Mouse (Mus musculus): ENCODE results near the gene Olfr401.
"Not testable (repeated sequence)": the region's sequence is repeated elsewhere in the genome, so short reads cannot be mapped to it uniquely, and the experiment has no call there.

Gene Olfr401

DNA sequence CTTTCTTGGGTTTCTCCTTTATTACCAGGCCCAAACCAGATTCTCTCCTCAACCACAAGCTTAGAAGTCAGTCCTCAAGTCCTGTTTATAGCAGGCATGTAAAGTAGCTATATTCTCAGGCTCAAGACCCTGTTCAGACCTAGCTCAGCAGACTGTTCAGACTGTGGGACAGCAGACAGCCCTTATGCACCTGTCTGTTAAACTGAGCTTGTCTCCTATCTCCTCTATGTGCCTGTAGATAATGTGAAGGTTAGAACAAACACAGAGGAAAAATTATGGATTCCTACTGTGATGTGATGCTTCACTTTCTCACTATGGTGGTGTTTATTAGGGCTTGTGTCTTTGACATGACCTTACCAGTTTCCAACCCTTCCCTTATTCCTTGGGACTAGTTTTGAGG lies at the start of gene Olfr401:
Gene Olfr401 (plus strand): TSS at position 301 of the 400 bp plus-strand sequence.
- DNase-seq (ENCODE audit: low read depth, low spot score), result no peak

DNA sequence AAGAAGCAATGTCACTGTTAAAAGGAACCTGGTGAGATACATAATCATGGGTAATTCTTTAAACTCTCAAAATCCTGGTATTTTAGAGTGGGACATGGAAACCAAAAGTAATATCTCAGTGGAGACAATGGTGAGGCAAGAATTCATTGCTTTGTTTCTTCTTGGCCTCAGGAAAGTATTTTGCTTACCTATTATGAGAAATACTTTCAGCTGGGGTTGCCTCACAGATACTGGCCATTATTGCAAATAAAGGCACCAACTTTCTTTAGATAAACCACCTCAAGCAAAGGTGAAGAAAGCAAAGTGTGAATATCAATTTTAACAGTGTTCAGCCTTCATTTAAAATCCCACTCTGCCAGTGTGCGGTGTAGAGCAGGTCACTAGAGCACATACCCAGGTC lies 43.9 kb upstream of the Olfr401 start, which contains the start of gene Zfp616:
Gene Zfp616 (plus strand): TSS at position 301 of the 400 bp plus-strand sequence.
- DNase-seq (ENCODE audit: low read depth, low spot score), result no peak

DNA sequence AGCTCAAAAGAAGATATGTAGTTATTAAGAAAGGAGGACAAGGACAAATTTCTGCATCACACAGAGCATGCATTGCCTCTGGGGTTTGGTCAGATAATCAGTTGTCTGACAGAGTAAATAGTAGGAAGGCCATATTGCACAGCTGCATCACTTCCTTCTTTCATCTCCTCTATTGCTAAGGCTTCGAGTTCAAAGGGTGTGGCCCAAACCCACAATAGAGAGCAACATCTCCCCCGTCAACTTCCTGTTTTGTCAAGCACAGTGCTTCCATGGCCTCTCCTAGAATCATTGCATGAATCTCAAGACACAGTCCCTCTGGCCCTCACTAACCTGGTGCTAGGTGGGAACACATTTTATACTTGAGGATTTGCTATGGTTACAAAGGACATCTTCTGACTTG lies 12.8 kb upstream of the Olfr401 start:
- no peak for DNase-seq (ENCODE audit: low read depth, low spot score)

DNA sequence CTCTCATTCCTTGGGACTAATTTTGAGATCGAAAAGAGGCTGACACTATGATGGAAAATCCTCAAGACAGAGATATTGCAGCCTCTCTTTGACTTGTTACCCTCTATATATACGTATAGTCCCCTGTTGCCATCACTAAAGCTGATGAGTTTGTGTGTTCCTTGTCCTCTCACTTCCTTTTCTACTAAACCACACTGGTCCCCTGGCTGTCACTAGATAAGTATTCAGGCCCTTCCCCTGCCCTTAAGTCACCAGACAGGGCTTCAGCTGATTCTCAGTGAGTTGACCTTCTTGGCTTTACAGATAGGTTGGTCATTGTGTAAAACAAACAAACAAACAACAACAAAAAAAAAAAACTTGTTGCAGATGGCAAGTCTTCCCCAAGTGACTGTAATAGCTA lies 12.0 kb upstream of the Olfr401 start:
- DNase-seq (ENCODE audit: low read depth, low spot score), result no peak

DNA sequence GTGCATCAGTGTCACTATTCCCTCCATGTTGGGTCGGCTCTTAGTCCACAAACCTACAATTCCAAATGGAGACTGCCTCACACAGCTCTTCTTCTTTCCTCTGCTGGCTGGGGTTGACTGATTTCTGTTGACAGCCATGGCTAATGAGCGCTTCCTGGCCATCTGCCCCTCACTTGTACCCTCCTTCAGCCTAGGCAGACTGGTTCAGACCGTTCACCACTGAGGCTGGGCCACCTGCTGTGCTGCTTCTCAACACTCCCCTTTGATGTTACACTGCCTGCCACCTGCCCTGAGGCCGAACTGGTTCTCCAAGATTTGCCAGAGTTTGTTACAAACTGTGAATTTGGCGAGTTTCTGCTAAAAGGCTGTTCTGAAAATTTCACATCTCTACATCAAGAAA lies 8.4 kb upstream of the Olfr401 start:
- no peak for DNase-seq (ENCODE audit: low read depth, low spot score)

- not testable (repeated sequence) for DNase-seq (ENCODE audit: low read depth, low spot score)
Measured at GRCm38 (mm10) chr11:74140001-74140400, 26.5 kb downstream of the Olfr401 start.

DNA sequence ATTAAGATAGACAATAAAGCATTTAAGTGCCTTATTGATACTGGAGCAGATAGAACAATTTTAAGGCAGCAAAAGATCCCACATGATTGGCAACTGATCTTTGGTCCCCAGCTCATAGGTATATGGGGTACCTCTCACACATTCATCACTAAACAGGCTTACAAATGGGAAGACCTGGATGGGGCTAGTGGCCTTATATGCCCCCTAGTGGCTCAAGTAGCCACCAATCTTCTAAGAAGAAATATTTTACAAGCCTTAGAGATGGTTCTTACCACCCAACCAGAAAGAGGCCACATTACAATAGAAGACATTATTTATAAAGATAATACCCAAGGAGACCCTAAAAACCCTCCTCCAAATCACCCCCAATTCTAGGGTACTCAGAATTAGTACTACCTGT lies 32.4 kb downstream of the Olfr401 start:
- no peak for DNase-seq (ENCODE audit: low read depth, low spot score)

DNA sequence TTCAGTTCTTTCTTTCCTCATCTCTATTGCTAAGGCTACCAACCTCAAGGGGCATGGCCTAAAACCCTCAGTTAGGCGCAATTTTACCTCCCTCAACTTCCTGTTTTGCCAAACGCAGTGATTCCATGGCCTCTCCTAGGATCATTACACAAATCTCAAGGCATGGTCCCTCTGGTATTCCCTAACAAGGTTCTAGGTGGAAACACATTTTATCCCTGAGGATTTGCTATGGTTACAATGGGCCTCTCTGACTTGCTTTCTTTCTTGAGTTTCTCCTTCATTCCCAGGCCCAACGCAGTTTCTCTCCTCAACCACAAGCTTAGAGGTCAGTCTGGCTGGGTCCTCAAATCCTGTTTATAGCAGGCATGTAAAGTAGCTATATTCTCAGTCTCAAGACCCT lies 39.7 kb downstream of the Olfr401 start, which contains the start of gene Olfr402:
Gene Olfr402 (plus strand): TSS at position 301 of the 400 bp plus-strand sequence.
- DNase-seq (ENCODE audit: low read depth, low spot score), result no peak

- no peak for DNase-seq (ENCODE audit: low read depth, low spot score)
Measured at GRCm38 (mm10) chr11:74168771-74169170, 55.3 kb downstream of the Olfr401 start.

All from 3T3-L1 (cell line).